Mouse (Mus musculus): ENCODE measurements at regions not wholly inside any gene's neighbourhood (a gene's known extent, or its start where the extent isn't known, plus 50 kb on each side); places are given as distances from the start of the nearest gene placed in this dataset.

- H3K36me3 ChIP-seq: no peaks in the 10 kb centered on the region
- no peak overlapping the region for H3K27ac ChIP-seq (replicated peaks)
- H3K27me3 ChIP-seq (replicated peaks): no peaks in the 10 kb centered on the region
- no peaks in the 10 kb centered on the region for H3K4me1 ChIP-seq
- no peak overlapping the region for H3K9ac ChIP-seq (replicated peaks)
- no peak for ATAC-seq (ENCODE audit: low FRiP score)
- H3K9me3 ChIP-seq (replicated peaks): no peaks in the 10 kb centered on the region
- H3K4me3 ChIP-seq (replicated peaks): no peak overlapping the region
- WGBS: 91% methylated on average over 2 of the region's 2 CpGs
- H3K4me2 ChIP-seq: no peak overlapping the region
These were observed 442.0 kb downstream of the Defb40 start for GRCm38 (mm10) chr8:18536059-18536458.

- Histone ChIP-seq H3K36me3 (no peaks in the 10 kb centered on the region), H3K4me2 (no peak overlapping the region), H3K4me3 (replicated peaks) (no peak overlapping the region), H3K27me3 (replicated peaks) (no peaks in the 10 kb centered on the region), H3K9me3 (replicated peaks) (no peaks in the 10 kb centered on the region), H3K27ac (replicated peaks) (no peak overlapping the region), H3K9ac (replicated peaks) (no peak overlapping the region), H3K4me1 (no peaks in the 10 kb centered on the region)
- 93% methylated on average over 6 of the region's 6 CpGs for WGBS
- ATAC-seq (ENCODE audit: low FRiP score): no peak
These were observed 449.9 kb downstream of the Defb40 start for GRCm38 (mm10) chr8:18528120-18528519.

GRCm38 (mm10) chr8:18512409-18512808 lies 465.6 kb downstream of the Defb40 start:
- no peak for ATAC-seq (ENCODE audit: low FRiP score)
- Histone ChIP-seq H3K4me2 (no peak overlapping the region), H3K4me1 (no peaks in the 10 kb centered on the region), H3K27ac (replicated peaks) (no peak overlapping the region), H3K9ac (replicated peaks) (no peak overlapping the region), H3K27me3 (replicated peaks) (no peaks in the 10 kb centered on the region), H3K36me3 (no peaks in the 10 kb centered on the region), H3K4me3 (replicated peaks) (no peak overlapping the region), H3K9me3 (replicated peaks) (no peaks in the 10 kb centered on the region)
- WGBS: 68% methylated on average over 2 of the region's 2 CpGs

GRCm38 (mm10) chr8:18506158-18507022 lies 471.7 kb downstream of the Defb40 start:
- H3K4me2 ChIP-seq: no peak overlapping the region
- 75% methylated on average over 13 of the region's 13 CpGs for whole genome bisulfite sequencing
- H3K4me3 ChIP-seq (replicated peaks): no peak overlapping the region
- no peak overlapping the region for H3K9ac ChIP-seq (replicated peaks)
- H3K27ac ChIP-seq (replicated peaks): no peak overlapping the region; the same call in 1 of the 2 replicates
- no peaks in the 10 kb centered on the region for H3K9me3 ChIP-seq (replicated peaks)
- ATAC-seq (ENCODE audit: low FRiP score): peak; percentile 57; the same call in 1 of the 2 replicates
- H3K27me3 ChIP-seq (replicated peaks): no peaks in the 10 kb centered on the region
- H3K36me3 ChIP-seq: no peaks in the 10 kb centered on the region
- H3K4me1 ChIP-seq: no peaks in the 10 kb centered on the region

- 92% methylated on average over 5 of the region's 5 CpGs for WGBS
- Histone ChIP-seq H3K36me3 (no peaks in the 10 kb centered on the region), H3K9me3 (replicated peaks) (no peaks in the 10 kb centered on the region), H3K4me1 (no peaks in the 10 kb centered on the region), H3K27ac (replicated peaks) (no peak overlapping the region), H3K4me2 (no peak overlapping the region), H3K4me3 (replicated peaks) (no peak overlapping the region), H3K27me3 (replicated peaks) (no peaks in the 10 kb centered on the region), H3K9ac (replicated peaks) (no peak overlapping the region)
- no peak for ATAC-seq (ENCODE audit: low FRiP score)
These were observed 487.4 kb downstream of the Defb40 start for GRCm38 (mm10) chr8:18490620-18491019.

GRCm38 (mm10) chr8:18480081-18480480 lies 498.0 kb downstream of the Defb40 start:
- ATAC-seq (ENCODE audit: low FRiP score): no peak

GRCm38 (mm10) chr8:18478166-18478565 lies 499.9 kb downstream of the Defb40 start:
- H3K4me3 ChIP-seq (replicated peaks): no peak overlapping the region
- H3K4me1 ChIP-seq: no peaks in the 10 kb centered on the region
- no peaks in the 10 kb centered on the region for H3K9me3 ChIP-seq (replicated peaks)
- H3K9ac ChIP-seq (replicated peaks): no peak overlapping the region
- WGBS: 87% methylated on average over 4 of the region's 4 CpGs
- no peaks in the 10 kb centered on the region for H3K27me3 ChIP-seq (replicated peaks)
- no peak overlapping the region for H3K4me2 ChIP-seq
- no peak overlapping the region for H3K27ac ChIP-seq (replicated peaks)
- no peaks in the 10 kb centered on the region for H3K36me3 ChIP-seq
- no peak for ATAC-seq (ENCODE audit: low FRiP score)

More at GRCm38 (mm10) chr8:18480081-18480480, 498.0 kb downstream of the Defb40 start:
- no peaks in the 10 kb centered on the region for H3K4me1 ChIP-seq
- H3K4me3 ChIP-seq (replicated peaks): no peak overlapping the region
- H3K27me3 ChIP-seq (replicated peaks): no peaks in the 10 kb centered on the region
- H3K9ac ChIP-seq (replicated peaks): no peak overlapping the region
- no peak overlapping the region for H3K27ac ChIP-seq (replicated peaks)
- H3K36me3 ChIP-seq: no peaks in the 10 kb centered on the region
- no peaks in the 10 kb centered on the region for H3K9me3 ChIP-seq (replicated peaks)
- WGBS: 86% methylated on average over 3 of the region's 3 CpGs
- H3K4me2 ChIP-seq: no peak overlapping the region

- Histone ChIP-seq H3K9ac (replicated peaks) (no peak overlapping the region), H3K36me3 (no peaks in the 10 kb centered on the region), H3K4me1 (no peaks in the 10 kb centered on the region), H3K27me3 (replicated peaks) (no peaks in the 10 kb centered on the region), H3K4me2 (no peak overlapping the region), H3K9me3 (replicated peaks) (no peaks in the 10 kb centered on the region), H3K4me3 (replicated peaks) (no peak overlapping the region), H3K27ac (replicated peaks) (no peak overlapping the region)
- 81% methylated on average over 7 of the region's 7 CpGs for WGBS
- no peak for ATAC-seq (ENCODE audit: low FRiP score)
These were observed 510.5 kb downstream of the Defb40 start for GRCm38 (mm10) chr8:18467511-18467910.

GRCm38 (mm10) chr8:18460609-18461008 lies 517.4 kb downstream of the Defb40 start:
- Histone ChIP-seq H3K9ac (replicated peaks) (no peak overlapping the region), H3K4me3 (replicated peaks) (no peak overlapping the region), H3K4me2 (no peak overlapping the region), H3K36me3 (no peaks in the 10 kb centered on the region), H3K9me3 (replicated peaks) (no peaks in the 10 kb centered on the region), H3K27ac (replicated peaks) (no peak overlapping the region), H3K27me3 (replicated peaks) (no peaks in the 10 kb centered on the region), H3K4me1 (no peaks in the 10 kb centered on the region)
- WGBS: 83% methylated on average over 4 of the region's 4 CpGs
- ATAC-seq (ENCODE audit: low FRiP score): no peak

GRCm38 (mm10) chr8:18457470-18457869 lies 520.6 kb downstream of the Defb40 start:
- Histone ChIP-seq H3K36me3 (no peaks in the 10 kb centered on the region), H3K27ac (replicated peaks) (no peak overlapping the region), H3K9ac (replicated peaks) (no peak overlapping the region), H3K4me1 (no peaks in the 10 kb centered on the region), H3K27me3 (replicated peaks) (no peaks in the 10 kb centered on the region), H3K9me3 (replicated peaks) (no peaks in the 10 kb centered on the region), H3K4me3 (replicated peaks) (no peak overlapping the region), H3K4me2 (no peak overlapping the region)
- 92% methylated on average over 6 of the region's 6 CpGs for WGBS
- no peak for ATAC-seq (ENCODE audit: low FRiP score)

- no peaks in the 10 kb centered on the region for H3K9me3 ChIP-seq (replicated peaks)
- H3K27me3 ChIP-seq (replicated peaks): no peaks in the 10 kb centered on the region
- WGBS: 80% methylated on average over 3 of the region's 3 CpGs
- H3K4me1 ChIP-seq: no peaks in the 10 kb centered on the region
- no peak overlapping the region for H3K4me3 ChIP-seq (replicated peaks)
- no peak overlapping the region for H3K4me2 ChIP-seq
- ATAC-seq (ENCODE audit: low FRiP score): no peak
- H3K27ac ChIP-seq (replicated peaks): no peak overlapping the region
- no peak overlapping the region for H3K9ac ChIP-seq (replicated peaks)
- H3K36me3 ChIP-seq: no peaks in the 10 kb centered on the region
These were observed 529.0 kb downstream of the Defb40 start for GRCm38 (mm10) chr8:18449015-18449414.

- H3K27me3 ChIP-seq (replicated peaks): no peaks in the 10 kb centered on the region
- H3K36me3 ChIP-seq: no peaks in the 10 kb centered on the region
- no peak overlapping the region for H3K4me3 ChIP-seq (replicated peaks)
- H3K9ac ChIP-seq (replicated peaks): no peak overlapping the region
- no peak overlapping the region for H3K27ac ChIP-seq (replicated peaks)
- ATAC-seq (ENCODE audit: low FRiP score): no peak
- H3K4me1 ChIP-seq: no peaks in the 10 kb centered on the region
- WGBS: 70% methylated on average over 3 of the region's 3 CpGs
- H3K9me3 ChIP-seq (replicated peaks): no peaks in the 10 kb centered on the region
- no peak overlapping the region for H3K4me2 ChIP-seq
These were observed 535.8 kb downstream of the Defb40 start for GRCm38 (mm10) chr8:18442212-18442611.

Data from neural tube, embryonic 15.5 days (tissue).